Comparison of ENCODE assay signal across 16 mouse cellular contexts in the genomic region with DNA sequence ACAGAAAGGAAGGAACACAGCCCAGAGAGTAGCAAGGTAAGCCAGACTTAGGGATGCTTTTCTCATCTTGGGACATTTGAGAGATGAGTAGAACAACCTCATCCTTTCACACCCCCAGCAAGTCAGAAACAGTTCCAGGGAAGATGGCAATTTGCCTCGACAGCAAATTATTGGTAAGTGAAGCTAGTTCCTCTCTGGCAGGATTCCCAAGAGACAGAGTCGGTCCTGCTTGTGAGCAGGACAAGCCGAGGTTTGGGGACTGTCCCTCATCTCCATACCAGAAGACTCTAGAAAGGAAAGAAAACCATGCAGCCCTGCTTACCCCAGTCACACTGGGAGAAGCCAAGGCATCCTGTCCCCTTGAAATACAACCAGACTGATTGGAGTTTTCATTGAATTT.
DNase-seq lines count a peak whose midpoint lies in the region; TF ChIP-seq lines count a peak whose summit lies in the region.
"Had no signal": no experiment of that assay in that cellular context is flagged by ENCODE, and none has a peak within 500 bp of the region (broad histone marks: within the 10 kb centered on the region; RNA-seq: fewer than 3 reads in every experiment).

No protein-coding gene starts in this region.

- WGBS in heart, embryonic 10.5 days: 57% methylated on average over 3 of the region's 3 CpGs
- 52% methylated on average over 3 of the region's 3 CpGs for WGBS in liver, adult 2 months

- no peak for TF ChIP-seq POLR2A in liver, adult 2 months (IDR thresholded peaks at IDR 0.05; ENCODE audit: extremely low read depth, insufficient read depth, low read length)

- H3K4me3 ChIP-seq in heart, embryonic 10.5 days: no peak overlapping the region
- no peak overlapping the region for H3K4me3 ChIP-seq in liver, adult 2 months (ENCODE audit: insufficient read depth, low read depth, low read length)
- H3K4me3 ChIP-seq: embryonic facial prominence, embryonic 15.5 days; megakaryocyte, embryonic 14.5 days; neural tube, embryonic 13.5 days had no signal

- H3K27ac ChIP-seq in heart, embryonic 10.5 days: no peak overlapping the region
- H3K27ac ChIP-seq in liver, adult 2 months (replicated peaks; ENCODE audit: insufficient read depth, low read depth, low read length): no peak overlapping the region
- H3K27ac ChIP-seq: embryonic facial prominence, embryonic 15.5 days; liver, embryonic 14.5 days; neural tube, embryonic 13.5 days had no signal

- H3K4me1 ChIP-seq in heart, embryonic 10.5 days: peaks cover 11% of the 10 kb centered on the region
- no peaks in the 10 kb centered on the region; the same call in 1 of the 2 replicates for H3K4me1 ChIP-seq in liver, adult 2 months (ENCODE audit: control insufficient read depth, insufficient read depth, low read length)
- H3K4me1 ChIP-seq: megakaryocyte, embryonic 14.5 days had no signal

- H3K79me2 ChIP-seq in liver, adult 2 months (ENCODE audit: control insufficient read depth, insufficient read depth, low read length): no peaks in the 10 kb centered on the region

- no peaks in the 10 kb centered on the region for H3K27me3 ChIP-seq in heart, embryonic 10.5 days (ENCODE audit: insufficient read depth, poor library complexity, severe bottlenecking)
- H3K27me3 ChIP-seq in liver, adult 2 months (ENCODE audit: control insufficient read depth, insufficient read depth, low read length): no peaks in the 10 kb centered on the region
- H3K27me3 ChIP-seq: embryonic facial prominence, embryonic 15.5 days; megakaryocyte, embryonic 14.5 days; neural tube, embryonic 13.5 days had no signal

- peak; percentile 27 for DNase-seq in heart, adult 8-10 months (ENCODE audit: low spot score)
- no peak for DNase-seq in heart, embryonic 10.5 days (ENCODE audit: low spot score)
- peak; percentile 19 for DNase-seq in liver, adult 2 months (ENCODE audit: extremely low read depth, low read depth, low spot score)
- DNase-seq in liver: no peak
- DNase-seq in MN1 (ENCODE audit: low spot score): peak; percentile 58
- peak; percentile 12 for DNase-seq in retina, embryonic 14.5 days (ENCODE audit: low spot score)
- no peak for DNase-seq in adrenal gland, postnatal 25 days
- DNase-seq: adrenal gland, postnatal 14 days; cerebellum, adult 11 months; heart, postnatal 36 days; right cerebral cortex, postnatal 4 days; thymus, adult 2 months had no signal

- no peaks in the 10 kb centered on the region for H3K36me3 ChIP-seq in heart, embryonic 10.5 days
- H3K36me3 ChIP-seq in liver, adult 2 months (ENCODE audit: control insufficient read depth, insufficient read depth, low read length): no peaks in the 10 kb centered on the region
- H3K36me3 ChIP-seq: embryonic facial prominence, embryonic 15.5 days; neural tube, embryonic 13.5 days had no signal

- no peak overlapping the region for H3K9ac ChIP-seq in liver, adult 2 months (ENCODE audit: low read depth, low read length)
- H3K9ac ChIP-seq: embryonic facial prominence, embryonic 15.5 days; liver, embryonic 14.5 days; neural tube, embryonic 13.5 days had no signal

- H3K9me3 ChIP-seq in heart, embryonic 10.5 days: no peaks in the 10 kb centered on the region
- H3K9me3 ChIP-seq: embryonic facial prominence, embryonic 15.5 days; neural tube, embryonic 13.5 days had no signal

- TF ChIP-seq CTCF in liver, adult 2 months (IDR thresholded peaks at IDR 0.05; ENCODE audit: low read depth, low read length): no peak

Comparison
In these comparisons a context has a peak if more than half of its experiments do, and no peak if none do; other contexts are left out.
1. DNase-seq: peak in heart, adult 8-10 months (single experiment), liver, adult 2 months (single experiment), MN1 (single experiment) and retina, embryonic 14.5 days (single experiment); none in heart, embryonic 10.5 days (single experiment), liver (single experiment) and adrenal gland, postnatal 25 days (single experiment).